In the genomic region with DNA sequence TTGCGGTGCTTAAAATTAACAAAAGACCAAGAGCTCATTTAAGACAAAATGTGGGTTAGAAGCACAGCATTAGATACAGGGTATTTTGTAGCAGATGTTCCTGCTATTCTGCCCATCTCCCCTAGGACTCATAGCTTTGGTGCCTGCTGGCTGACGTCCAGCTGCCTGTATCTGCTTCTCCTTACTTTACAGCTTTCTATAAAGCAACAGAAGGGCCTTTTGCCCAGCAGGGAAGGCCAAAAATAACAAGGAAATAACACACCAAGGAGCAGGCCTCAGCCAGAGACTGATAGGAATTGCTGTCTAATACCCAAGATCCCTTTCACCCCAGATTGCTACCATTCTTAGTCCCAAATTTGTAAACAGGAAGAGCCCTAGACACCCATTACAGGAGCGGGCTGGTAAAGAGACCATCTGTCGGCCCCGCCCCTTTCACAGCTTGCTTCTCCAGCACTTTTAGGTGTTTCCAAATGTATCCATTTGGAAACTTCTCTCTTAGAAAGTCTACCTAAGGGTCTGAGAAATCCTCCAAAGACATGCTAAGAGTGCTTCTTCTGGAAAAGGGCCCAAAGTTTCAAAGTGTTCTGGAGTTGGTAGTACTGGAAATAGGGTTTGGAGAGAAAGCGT, we compare ENCODE assay signal across 10 mouse cellular contexts.
DNase-seq lines count a peak whose midpoint lies in the region; ATAC-seq and TF ChIP-seq lines count a peak whose summit lies in the region.
"Had no signal": no experiment of that assay in that cellular context is flagged by ENCODE, and none has a peak within 500 bp of the region (broad histone marks: within the 10 kb centered on the region; RNA-seq: fewer than 3 reads in every experiment).

No protein-coding gene starts in this region.

- DNase-seq in forebrain, postnatal 0 days, result no peak
- peak; percentile 34 for DNase-seq in layer of hippocampus, adult 9-11 months
- DNase-seq in layer of hippocampus, postnatal 25 days (ENCODE audit: extremely low spot score in 1 of 2, low spot score in 1 of 2), result no peak
- peak; percentile 25 for DNase-seq in ZHBTc4 (ENCODE audit: low read depth, low spot score)
- peak; percentile 26 to 56 for DNase-seq in left cerebral cortex, postnatal 14 days (ENCODE audit: low spot score in 2 of 2)
- no peak for DNase-seq in thymus, adult 18-20 months
- DNase-seq: layer of hippocampus, postnatal 36 days had no signal

- H3K4me2 ChIP-seq in forebrain, embryonic 13.5 days, result no peak overlapping the region
- H3K4me2 ChIP-seq in forebrain, postnatal 0 days (ENCODE audit: low read depth), result no peak overlapping the region
- H3K4me2 ChIP-seq in kidney, embryonic 15.5 days, result no peak overlapping the region
- H3K4me2 ChIP-seq: embryonic facial prominence, embryonic 13.5 days had no signal

- 84% methylated on average over 6 of the region's 6 CpGs for WGBS in forebrain, embryonic 13.5 days
- 77% methylated on average over 6 of the region's 6 CpGs for WGBS in forebrain, postnatal 0 days
- whole genome bisulfite sequencing in kidney, embryonic 15.5 days, result 71% methylated on average over 6 of the region's 6 CpGs

- intact Hi-C loops in left cerebral cortex, postnatal 14 days (cut with DNase I), result no loop called here

- no peaks in the 10 kb centered on the region for H3K36me3 ChIP-seq in forebrain, embryonic 13.5 days (ENCODE audit: poor library complexity, severe bottlenecking)
- no peaks in the 10 kb centered on the region for H3K36me3 ChIP-seq in forebrain, postnatal 0 days (ENCODE audit: insufficient read depth)
- no peaks in the 10 kb centered on the region for H3K36me3 ChIP-seq in kidney, embryonic 15.5 days
- H3K36me3 ChIP-seq: embryonic facial prominence, embryonic 13.5 days had no signal

- H3K27me3 ChIP-seq in forebrain, embryonic 13.5 days, result no peaks in the 10 kb centered on the region
- no peaks in the 10 kb centered on the region for H3K27me3 ChIP-seq in forebrain, postnatal 0 days (ENCODE audit: insufficient read depth, low read length)
- H3K27me3 ChIP-seq in kidney, embryonic 15.5 days, result no peaks in the 10 kb centered on the region
- H3K27me3 ChIP-seq: embryonic facial prominence, embryonic 13.5 days had no signal

- H3K27ac ChIP-seq in forebrain, embryonic 13.5 days, result peak overlapping the region; percentile 35; the same call in 1 of the 2 replicates
- no peak overlapping the region for H3K27ac ChIP-seq in forebrain, postnatal 0 days (ENCODE audit: low read depth, low read length)
- no peak overlapping the region for H3K27ac ChIP-seq in kidney, embryonic 15.5 days
- H3K27ac ChIP-seq: embryonic facial prominence, embryonic 13.5 days had no signal

- H3K4me1 ChIP-seq in forebrain, embryonic 13.5 days, result peaks cover 14% of the 10 kb centered on the region
- H3K4me1 ChIP-seq in forebrain, postnatal 0 days (ENCODE audit: insufficient read depth), result peaks cover 7% of the 10 kb centered on the region; the same call in 1 of the 2 replicates
- H3K4me1 ChIP-seq in kidney, embryonic 15.5 days, result no peaks in the 10 kb centered on the region

- H3K9ac ChIP-seq in forebrain, embryonic 13.5 days, result no peak overlapping the region
- no peak overlapping the region for H3K9ac ChIP-seq in forebrain, postnatal 0 days
- no peak overlapping the region for H3K9ac ChIP-seq in kidney, embryonic 15.5 days
- H3K9ac ChIP-seq: embryonic facial prominence, embryonic 13.5 days had no signal

- H3K9me3 ChIP-seq in forebrain, embryonic 13.5 days (replicated peaks), result no peaks in the 10 kb centered on the region
- no peaks in the 10 kb centered on the region for H3K9me3 ChIP-seq in forebrain, postnatal 0 days (ENCODE audit: low read length)
- H3K9me3 ChIP-seq in kidney, embryonic 15.5 days (replicated peaks), result no peaks in the 10 kb centered on the region
- H3K9me3 ChIP-seq: embryonic facial prominence, embryonic 13.5 days had no signal

- no peak for ATAC-seq in forebrain, embryonic 13.5 days
- ATAC-seq in forebrain, postnatal 0 days, result no peak
- ATAC-seq in kidney, embryonic 15.5 days (replicated peaks; ENCODE audit: low FRiP score), result no peak

- TF ChIP-seq CTCF in forebrain, postnatal 0 days (IDR thresholded peaks at IDR 0.05; ENCODE audit: low read depth), result no peak

- no peak overlapping the region for H3K4me3 ChIP-seq in forebrain, embryonic 13.5 days
- H3K4me3 ChIP-seq in forebrain, postnatal 0 days (ENCODE audit: low read depth, low read length), result no peak overlapping the region
- no peak overlapping the region for H3K4me3 ChIP-seq in kidney, embryonic 15.5 days (replicated peaks)
- H3K4me3 ChIP-seq: embryonic facial prominence, embryonic 13.5 days had no signal

Comparison
In these comparisons a context has a peak if more than half of its experiments do, and no peak if none do; other contexts are left out.
1. DNase-seq: peak in layer of hippocampus, adult 9-11 months (single experiment), ZHBTc4 (single experiment) and left cerebral cortex, postnatal 14 days (2 of 2); none in forebrain, postnatal 0 days (single experiment), layer of hippocampus, postnatal 25 days (0 of 2) and thymus, adult 18-20 months (0 of 2).